Mouse (Mus musculus): Measurements from ENCODE around the gene Myh3.

GRCm38 (mm10) chr11:67124943-67125342 is 46.8 kb downstream of the Myh3 start:
- TF ChIP-seq POLR2A (IDR thresholded peaks at IDR 0.05; ENCODE audit: insufficient read length, low read depth) (no peak), CEBPB (IDR thresholded peaks at IDR 0.05; ENCODE audit: insufficient read depth, poor library complexity, severe bottlenecking) (no peak)

Data from myocyte (in vitro differentiated cells).